Mouse (Mus musculus) adrenal gland, adult (tissue): ENCODE measurements around the gene A830005F24Rik.

Experiments
- DNase-seq, 2 experiments: peaks; one replicate each; pipeline ENCODE4 v3.0.0; 2022 to 2023; ENCODE audit warnings: low spot score in 1 of 2; ENCODE audit not compliant: inconsistent age in 2 of 2

Gene A830005F24Rik

GRCm38 (mm10) chr13:48544391-48544790, 31.0 kb downstream of the A830005F24Rik start:
- DNase-seq: no peak

GRCm38 (mm10) chr13:48544867-48545266, 31.5 kb downstream of the A830005F24Rik start:
- DNase-seq: no peak

GRCm38 (mm10) chr13:48545476-48546281, 32.3 kb downstream of the A830005F24Rik start:
- DNase-seq: peak; percentile 99

GRCm38 (mm10) chr13:48546330-48546917, 33.1 kb downstream of the A830005F24Rik start:
- DNase-seq: peak; percentile 100

GRCm38 (mm10) chr13:48547623-48548022, 34.3 kb downstream of the A830005F24Rik start:
- peak in 1 of 2 experiments; percentile 57 for DNase-seq

GRCm38 (mm10) chr13:48548296-48548695, 34.9 kb downstream of the A830005F24Rik start:
- DNase-seq: peak in 1 of 2 experiments; percentile 84

- peak; percentile 94 to 98 for DNase-seq
Measured at GRCm38 (mm10) chr13:48552181-48553090, 39.1 kb downstream of the A830005F24Rik start.

- DNase-seq: peak in 1 of 2 experiments; percentile 67
Measured at GRCm38 (mm10) chr13:48553511-48553910, 40.1 kb downstream of the A830005F24Rik start.

- no peak for DNase-seq
Measured at GRCm38 (mm10) chr13:48554552-48554951, 41.2 kb downstream of the A830005F24Rik start.

- no peak for DNase-seq
Measured at GRCm38 (mm10) chr13:48555976-48556375, 42.6 kb downstream of the A830005F24Rik start.

GRCm38 (mm10) chr13:48561481-48561880, 48.1 kb downstream of the A830005F24Rik start:
- DNase-seq: no peak

- peak in 1 of 2 experiments; percentile 40 for DNase-seq
Measured at GRCm38 (mm10) chr13:48562336-48562735, 49.0 kb downstream of the A830005F24Rik start.
